Mouse (Mus musculus) right cerebral cortex, postnatal 36 days (tissue): ENCODE results near the gene Tlx2.

Experiments used
- DNase-seq, 2 experiments: peaks; one replicate each; pipeline ENCODE4 v3.0.0; 2022; ENCODE audit warnings: low spot score in 2 of 2, mixed read lengths in 1 of 2

The Tlx2 gene

DNA sequence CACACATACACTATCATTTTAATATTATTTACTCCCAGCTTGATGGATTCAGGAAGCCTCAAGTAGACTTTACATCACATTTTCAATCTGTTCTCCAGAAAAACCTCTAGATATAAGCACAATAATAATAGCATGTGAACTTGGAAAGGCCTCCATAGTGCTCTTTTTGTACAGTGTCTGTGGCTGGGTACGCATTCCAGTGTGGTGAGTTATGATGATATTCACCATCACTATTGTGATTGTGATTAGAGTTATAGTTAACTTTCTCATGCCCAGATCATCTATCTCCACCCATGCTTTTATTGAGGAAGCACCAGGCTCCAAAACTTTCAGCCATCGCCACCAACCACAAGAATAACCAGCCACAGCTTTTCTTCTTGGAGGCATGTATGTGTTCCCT is 46.3 kb downstream of the Tlx2 start:
- DNase-seq: no peak

DNA sequence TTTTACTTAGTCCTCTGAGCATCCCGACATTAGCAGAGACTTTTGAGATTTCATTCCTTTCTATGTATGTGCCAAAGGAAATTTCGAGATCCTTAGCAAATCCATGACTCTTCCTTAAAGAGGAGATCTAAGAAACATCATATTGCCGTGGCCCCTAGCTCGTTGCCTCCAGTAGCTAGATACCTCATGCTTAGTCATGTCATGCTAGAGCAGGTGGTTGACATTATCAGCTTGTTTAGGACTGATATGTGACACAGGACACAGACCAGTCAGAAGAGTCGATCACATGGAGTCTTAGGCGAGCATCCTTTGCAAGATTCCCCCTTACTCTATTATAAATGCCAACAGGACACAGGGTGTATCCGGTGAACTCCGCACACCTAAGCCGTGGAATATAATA is 47.1 kb downstream of the Tlx2 start:
- no peak for DNase-seq

DNA sequence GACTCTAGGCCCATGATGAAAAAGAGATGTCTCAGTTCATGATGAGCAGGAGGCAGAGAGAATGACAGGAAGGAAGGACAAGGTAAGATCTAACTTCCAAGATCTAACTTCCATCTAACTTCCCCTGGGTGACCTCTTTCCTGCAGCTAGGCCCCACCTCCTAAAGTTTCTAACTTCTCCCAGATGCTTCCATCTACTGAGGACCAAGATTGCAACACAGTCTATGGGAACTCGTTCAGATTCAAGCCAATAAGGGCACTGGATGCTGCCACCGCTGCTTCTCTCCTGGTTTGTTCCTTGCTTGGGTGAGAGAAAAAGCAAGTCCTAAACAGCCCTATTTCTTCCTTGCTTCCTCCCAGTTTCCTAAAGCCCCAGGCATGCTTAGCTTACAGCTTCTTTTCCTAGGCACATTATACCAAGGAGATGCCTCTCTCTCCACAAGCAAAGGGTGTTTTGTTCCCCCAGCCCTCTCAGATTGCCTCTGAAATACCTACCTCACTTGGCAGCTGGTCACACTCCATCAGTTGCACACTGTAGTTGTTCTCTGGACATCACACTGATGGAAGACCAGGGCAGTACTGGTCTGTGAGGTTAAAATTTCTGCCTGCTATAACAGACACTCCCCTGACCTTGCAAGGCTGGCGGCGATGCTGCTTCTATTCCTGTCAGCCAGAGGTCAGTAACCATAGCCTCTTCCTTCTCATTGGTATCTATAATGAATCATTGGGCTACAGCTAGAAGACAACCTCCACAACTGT is 49.1 kb downstream of the Tlx2 start:
- DNase-seq: no peak

DNA sequence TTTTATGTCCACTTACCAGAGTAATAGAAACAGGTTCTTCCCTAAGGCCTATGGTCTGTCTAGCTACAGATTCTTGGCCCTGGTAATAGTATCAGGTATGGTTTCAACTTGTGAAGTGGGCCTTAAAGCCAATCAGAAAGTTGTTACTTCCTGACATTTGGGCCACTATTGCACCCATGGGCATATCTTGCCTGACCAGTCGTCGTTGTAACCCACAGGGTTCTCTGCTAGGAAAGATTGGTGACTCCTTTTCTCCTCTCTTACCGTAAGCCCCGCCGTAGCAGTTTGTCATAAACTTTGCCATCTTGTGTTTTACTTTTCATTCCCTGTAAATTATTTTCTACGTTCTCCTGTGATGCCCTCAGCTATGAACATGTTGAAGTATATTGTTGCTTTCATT is 50.0 kb downstream of the Tlx2 start:
- DNase-seq: no peak

DNA sequence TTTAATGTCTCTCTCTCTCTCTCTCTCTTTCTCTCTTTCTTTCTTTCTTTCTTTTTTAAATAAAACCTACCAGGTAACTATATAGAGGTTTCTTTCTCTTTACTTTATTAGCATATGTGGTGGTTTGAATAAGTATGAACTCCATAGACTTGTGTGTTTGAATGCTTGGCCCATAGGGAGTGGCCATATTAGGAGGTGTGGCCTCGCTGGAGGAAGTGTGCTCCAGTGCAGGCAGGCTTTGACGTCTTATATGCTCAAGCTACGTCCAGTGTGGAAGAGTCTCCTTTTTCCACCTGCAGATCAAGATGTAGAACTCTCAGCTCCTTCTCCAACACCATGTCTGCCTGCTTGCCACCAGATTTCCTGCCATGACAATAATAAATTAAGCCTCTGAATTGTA is 51.0 kb downstream of the Tlx2 start:
- DNase-seq: no peak
